Mouse (Mus musculus): ENCODE data around the gene Phactr1. TPM values are rescaled to one million over a fixed set of nuclear protein-coding genes. Genes with fewer than 3 reads are reported as not detected.

The Phactr1 gene
- polyA plus RNA-seq, 1 experiment from 2014 or later, result 0.34 TPM

DNA sequence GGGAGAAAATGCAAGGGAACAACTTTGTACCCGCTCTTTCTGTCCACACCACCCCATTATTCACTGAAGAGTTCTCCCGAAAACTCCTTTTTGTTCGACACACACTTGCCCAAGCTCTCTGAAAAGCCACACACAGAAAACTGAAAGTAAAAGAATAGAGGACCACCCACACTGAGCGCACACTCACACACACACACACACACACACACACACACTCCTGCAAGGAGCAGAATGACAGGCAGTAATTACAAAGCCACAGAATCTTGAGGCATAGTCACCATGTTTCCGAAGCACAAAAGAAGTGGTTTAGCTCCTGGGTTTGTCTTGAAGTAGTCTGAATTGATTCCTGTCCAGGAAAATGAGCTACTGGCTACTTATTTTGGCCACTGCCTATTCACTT lies 296.5 kb downstream of the Phactr1 start:
- H3K79me2 ChIP-seq (ENCODE audit: inconsistent target), result no peaks in the 10 kb centered on the region
- WGBS (ENCODE audit: missing documents), result 69% methylated on average over 4 of the region's 5 CpGs
- H3K27ac ChIP-seq, result no peak overlapping the region
- no peaks in the 10 kb centered on the region for H3K36me3 ChIP-seq (ENCODE audit: inconsistent target)
- no peak overlapping the region for H3K4me3 ChIP-seq (ENCODE audit: inconsistent target)

- Histone ChIP-seq H3K36me3 (ENCODE audit: inconsistent target) (no peaks in the 10 kb centered on the region), H3K4me3 (ENCODE audit: inconsistent target) (no peak overlapping the region), H3K79me2 (ENCODE audit: inconsistent target) (no peaks in the 10 kb centered on the region), H3K27ac (no peak overlapping the region)
- 93% methylated on average over 4 of the region's 4 CpGs for WGBS (ENCODE audit: missing documents)
These were observed 300.2 kb downstream of the Phactr1 start for GRCm38 (mm10) chr13:42980581-42980980.

DNA sequence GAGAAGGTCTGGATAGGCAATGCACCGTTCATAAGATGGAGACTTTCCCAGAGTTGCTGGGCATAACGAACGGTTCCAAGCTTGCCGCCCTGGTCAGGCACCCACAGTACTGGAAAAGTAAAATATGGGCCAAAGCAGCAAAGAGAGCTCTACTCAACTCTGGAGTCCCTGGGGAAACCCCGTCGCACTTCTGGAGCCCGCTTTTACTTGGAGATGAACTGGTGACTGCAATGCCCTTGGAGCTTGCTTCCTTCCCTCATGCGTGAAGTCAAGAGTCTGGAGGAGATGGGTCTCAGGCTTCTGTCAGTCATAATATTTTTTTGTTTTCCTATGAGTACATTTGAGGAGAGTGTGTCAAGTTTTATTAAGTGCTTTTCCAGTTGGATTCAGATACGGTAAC lies 302.2 kb downstream of the Phactr1 start:
- Histone ChIP-seq H3K27ac (no peak overlapping the region), H3K36me3 (ENCODE audit: inconsistent target) (no peaks in the 10 kb centered on the region), H3K4me3 (ENCODE audit: inconsistent target) (no peak overlapping the region), H3K79me2 (ENCODE audit: inconsistent target) (no peaks in the 10 kb centered on the region)
- 90% methylated on average over 9 of the region's 9 CpGs for WGBS (ENCODE audit: missing documents)

DNA sequence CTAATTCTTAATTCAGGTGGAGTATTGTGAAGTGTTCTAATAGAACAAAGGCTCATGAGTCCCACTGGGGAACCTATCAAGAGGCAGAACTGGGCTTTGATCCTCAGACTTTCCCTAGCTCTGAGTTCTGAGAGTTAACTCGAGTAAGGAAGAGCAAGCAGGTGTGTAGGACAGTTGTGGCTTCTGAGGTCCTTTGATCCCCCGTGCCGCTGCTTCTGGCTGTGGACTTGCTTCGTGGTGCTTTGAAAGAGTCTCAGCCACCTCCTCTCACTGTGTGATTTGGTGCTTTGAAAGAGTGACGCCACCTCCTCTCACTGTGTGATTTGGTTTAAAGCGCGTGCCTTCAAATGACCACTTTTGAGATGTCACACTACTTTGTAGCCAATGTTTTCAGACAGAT lies 305.4 kb downstream of the Phactr1 start:
- H3K4me3 ChIP-seq (ENCODE audit: inconsistent target), result no peak overlapping the region
- no peaks in the 10 kb centered on the region for H3K79me2 ChIP-seq (ENCODE audit: inconsistent target)
- WGBS (ENCODE audit: missing documents), result 95% methylated on average over 7 of the region's 7 CpGs
- H3K27ac ChIP-seq, result no peak overlapping the region
- no peaks in the 10 kb centered on the region for H3K36me3 ChIP-seq (ENCODE audit: inconsistent target)

- H3K79me2 ChIP-seq (ENCODE audit: inconsistent target), result no peaks in the 10 kb centered on the region
- 85% methylated on average over 5 of the region's 5 CpGs for WGBS (ENCODE audit: missing documents)
These were observed 307.6 kb downstream of the Phactr1 start for GRCm38 (mm10) chr13:42987931-42988579.

DNA sequence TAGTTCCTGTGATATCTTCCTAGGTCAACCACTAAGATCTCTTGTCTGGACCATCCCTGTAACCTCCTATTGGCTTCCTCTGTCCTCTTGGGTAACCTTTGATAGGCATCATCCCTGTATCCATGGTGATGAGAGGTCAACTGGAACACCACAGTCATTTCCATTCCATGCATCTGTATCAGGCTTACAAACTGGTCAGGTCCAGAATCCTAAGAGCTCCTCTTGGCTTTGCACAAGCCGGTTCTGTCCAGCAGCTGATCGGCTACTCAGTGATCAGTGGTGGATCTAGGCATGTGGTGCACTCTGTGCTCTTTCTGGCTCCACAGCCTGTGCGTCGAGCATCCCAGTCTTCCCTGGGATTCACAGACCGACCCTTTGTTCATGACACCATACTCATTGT lies 309.1 kb downstream of the Phactr1 start:
- 94% methylated on average over 5 of the region's 5 CpGs for WGBS (ENCODE audit: missing documents)
- no peaks in the 10 kb centered on the region for H3K36me3 ChIP-seq (ENCODE audit: inconsistent target)
- no peak overlapping the region for H3K27ac ChIP-seq
- no peaks in the 10 kb centered on the region for H3K79me2 ChIP-seq (ENCODE audit: inconsistent target)
- no peak overlapping the region for H3K4me3 ChIP-seq (ENCODE audit: inconsistent target)

More at GRCm38 (mm10) chr13:42987931-42988579, 307.6 kb downstream of the Phactr1 start:
- no peaks in the 10 kb centered on the region for H3K36me3 ChIP-seq (ENCODE audit: inconsistent target)
- H3K27ac ChIP-seq, result no peak overlapping the region
- H3K4me3 ChIP-seq (ENCODE audit: inconsistent target), result no peak overlapping the region

GRCm38 (mm10) chr13:42990051-42990450 lies 309.6 kb downstream of the Phactr1 start:
- no peak overlapping the region for H3K4me3 ChIP-seq (ENCODE audit: inconsistent target)
- H3K27ac ChIP-seq, result no peak overlapping the region
- 95% methylated on average over 3 of the region's 3 CpGs for WGBS (ENCODE audit: missing documents)
- H3K79me2 ChIP-seq (ENCODE audit: inconsistent target), result no peaks in the 10 kb centered on the region
- no peaks in the 10 kb centered on the region for H3K36me3 ChIP-seq (ENCODE audit: inconsistent target)

DNA sequence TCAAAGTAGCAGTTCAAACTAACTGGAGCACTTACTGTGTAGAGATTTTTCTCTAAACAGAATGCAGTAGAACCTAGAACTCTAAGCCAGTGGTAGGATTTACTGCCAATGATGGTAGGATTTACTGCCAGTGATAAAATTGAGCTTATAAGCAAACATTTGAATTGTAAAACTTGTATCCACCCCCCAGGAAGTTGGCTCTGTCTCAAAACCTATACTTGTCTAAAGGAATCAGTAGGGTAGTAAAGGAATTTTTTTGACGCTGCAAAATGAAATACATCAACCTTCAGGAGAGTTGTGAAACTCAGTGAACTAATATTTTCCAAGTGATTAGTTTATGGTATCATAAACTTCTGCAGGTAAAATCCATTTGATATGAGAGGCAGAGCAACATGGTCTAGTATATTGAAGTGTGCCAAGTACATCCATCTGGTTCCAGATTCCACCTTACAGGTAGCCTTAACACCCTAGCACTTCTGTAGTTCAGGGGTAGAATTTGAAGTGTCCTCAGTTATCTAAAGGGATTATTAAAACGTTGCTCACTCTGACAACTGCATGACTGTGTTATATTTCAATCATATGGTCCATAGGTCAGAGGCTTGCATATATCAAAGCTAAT lies 310.2 kb downstream of the Phactr1 start:
- H3K4me3 ChIP-seq (ENCODE audit: inconsistent target), result no peak overlapping the region
- no peaks in the 10 kb centered on the region for H3K36me3 ChIP-seq (ENCODE audit: inconsistent target)
- H3K79me2 ChIP-seq (ENCODE audit: inconsistent target), result no peaks in the 10 kb centered on the region
- no peak overlapping the region for H3K27ac ChIP-seq
- 90% methylated on average over 2 of the region's 2 CpGs for WGBS (ENCODE audit: missing documents)

GRCm38 (mm10) chr13:42991164-42991563 lies 310.7 kb downstream of the Phactr1 start:
- no peak overlapping the region for H3K27ac ChIP-seq
- 89% methylated on average over 3 of the region's 3 CpGs for whole genome bisulfite sequencing (ENCODE audit: missing documents)
- H3K79me2 ChIP-seq (ENCODE audit: inconsistent target), result no peaks in the 10 kb centered on the region
- H3K4me3 ChIP-seq (ENCODE audit: inconsistent target), result no peak overlapping the region
- H3K36me3 ChIP-seq (ENCODE audit: inconsistent target), result no peaks in the 10 kb centered on the region

DNA sequence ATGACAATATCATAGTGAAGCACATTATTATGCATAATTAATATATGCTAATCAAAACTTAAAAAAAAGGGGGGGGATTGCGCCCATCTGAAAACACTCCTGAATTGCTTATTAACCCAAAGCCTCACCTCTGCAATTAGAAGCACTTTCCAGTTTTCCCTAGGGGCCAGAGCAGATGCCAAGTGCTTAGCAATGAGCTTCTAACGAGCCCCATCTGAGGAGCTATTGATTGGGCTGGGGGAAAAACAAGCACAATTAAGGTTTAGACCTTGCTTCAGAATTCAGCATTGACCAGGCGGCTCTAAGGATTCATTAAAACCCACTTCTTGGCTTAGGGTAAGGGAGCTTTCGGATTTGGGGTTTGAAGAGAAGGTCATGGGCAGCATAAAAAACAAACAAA lies 311.9 kb downstream of the Phactr1 start:
- Histone ChIP-seq H3K79me2 (ENCODE audit: inconsistent target) (no peaks in the 10 kb centered on the region), H3K4me3 (ENCODE audit: inconsistent target) (no peak overlapping the region), H3K27ac (no peak overlapping the region), H3K36me3 (ENCODE audit: inconsistent target) (no peaks in the 10 kb centered on the region)
- 83% methylated on average over 4 of the region's 4 CpGs for WGBS (ENCODE audit: missing documents)

DNA sequence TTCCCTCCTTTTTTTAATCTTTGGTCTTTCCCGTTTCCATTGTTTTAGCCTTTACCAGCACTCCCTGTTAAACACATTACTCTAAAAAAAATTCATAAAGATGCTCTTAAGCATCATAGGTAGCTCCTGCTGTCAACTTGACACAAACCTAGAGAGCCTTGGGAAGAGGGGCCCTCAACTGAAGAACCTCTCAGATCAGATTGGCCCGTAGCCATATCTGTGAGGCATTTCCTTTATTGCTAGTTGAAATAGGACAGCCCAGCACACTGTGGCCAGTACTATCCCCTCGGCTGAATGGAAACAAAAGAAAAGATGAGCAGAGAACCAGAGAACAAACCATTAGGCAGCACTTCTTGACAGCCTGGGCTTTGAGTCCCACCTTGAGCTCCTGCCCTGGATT lies 313.9 kb downstream of the Phactr1 start:
- H3K36me3 ChIP-seq (ENCODE audit: inconsistent target), result no peaks in the 10 kb centered on the region
- no peaks in the 10 kb centered on the region for H3K79me2 ChIP-seq (ENCODE audit: inconsistent target)
- no peak overlapping the region for H3K27ac ChIP-seq
- WGBS (ENCODE audit: missing documents), result 85% methylated on average over 3 of the region's 3 CpGs
- no peak overlapping the region for H3K4me3 ChIP-seq (ENCODE audit: inconsistent target)

GRCm38 (mm10) chr13:42996188-42996587 lies 315.8 kb downstream of the Phactr1 start:
- Histone ChIP-seq H3K27ac (no peak overlapping the region), H3K79me2 (ENCODE audit: inconsistent target) (no peaks in the 10 kb centered on the region), H3K36me3 (ENCODE audit: inconsistent target) (no peaks in the 10 kb centered on the region), H3K4me3 (ENCODE audit: inconsistent target) (no peak overlapping the region)
- WGBS (ENCODE audit: missing documents), result 81% methylated on average over 4 of the region's 4 CpGs

DNA sequence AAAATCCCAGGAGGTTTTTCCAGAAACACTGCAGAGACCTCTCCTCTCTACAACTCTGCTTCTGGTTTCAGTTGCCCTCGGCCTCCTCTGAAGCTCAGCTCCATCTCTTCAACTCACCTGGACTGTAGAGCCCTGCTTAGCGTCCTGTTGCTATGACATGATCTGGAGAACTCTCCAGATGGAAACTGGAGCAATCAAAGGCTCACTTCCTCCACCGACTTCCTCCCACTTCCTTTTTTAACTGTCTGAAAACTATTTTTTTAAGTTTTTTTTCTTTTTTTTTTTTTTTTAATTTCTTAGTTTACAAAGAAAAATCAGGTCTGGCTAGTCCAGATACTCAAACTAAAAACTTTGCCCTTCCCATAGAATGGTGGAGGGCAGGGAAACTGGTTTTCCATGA lies 318.9 kb downstream of the Phactr1 start:
- Histone ChIP-seq H3K36me3 (ENCODE audit: inconsistent target) (no peaks in the 10 kb centered on the region), H3K4me3 (ENCODE audit: inconsistent target) (no peak overlapping the region), H3K27ac (no peak overlapping the region), H3K79me2 (ENCODE audit: inconsistent target) (no peaks in the 10 kb centered on the region)
- WGBS (ENCODE audit: missing documents), result 48% methylated on average over 3 of the region's 3 CpGs

GRCm38 (mm10) chr13:43005131-43005579 lies 324.7 kb downstream of the Phactr1 start:
- Histone ChIP-seq H3K36me3 (ENCODE audit: inconsistent target) (no peaks in the 10 kb centered on the region), H3K4me3 (ENCODE audit: inconsistent target) (no peak overlapping the region), H3K27ac (no peak overlapping the region), H3K79me2 (ENCODE audit: inconsistent target) (no peaks in the 10 kb centered on the region)
- WGBS (ENCODE audit: missing documents), result 67% methylated on average over 3 of the region's 3 CpGs

GRCm38 (mm10) chr13:43008466-43008865 lies 328.0 kb downstream of the Phactr1 start:
- Histone ChIP-seq H3K79me2 (ENCODE audit: inconsistent target) (no peaks in the 10 kb centered on the region), H3K27ac (no peak overlapping the region), H3K4me3 (ENCODE audit: inconsistent target) (no peak overlapping the region), H3K36me3 (ENCODE audit: inconsistent target) (no peaks in the 10 kb centered on the region)
- WGBS (ENCODE audit: missing documents), result 93% methylated on average over 5 of the region's 5 CpGs
